Mouse (Mus musculus): Measurements from ENCODE around the gene Gm28047. TPM values are rescaled to one million over a fixed set of nuclear protein-coding genes. Genes with fewer than 3 reads are reported as not detected.

The Gm28047 gene
- polyA plus RNA-seq, 1 experiment from 2014 or later = not detected

GRCm38 (mm10) chr15:102516728-102517404 is 108.0 kb downstream of the Gm28047 start, which contains the start of gene Map3k12:
Gene Map3k12 (minus strand): TSS chr15:102517064.
- Histone ChIP-seq H3K27ac (ENCODE audit: low read length) (peak within 1 kb of the TSS; percentile 100), H3K4me2 (ENCODE audit: low read length) (peak within 1 kb of the TSS; percentile 91), H3K36me3 (ENCODE audit: control insufficient read depth, insufficient read depth, low read length) (peaks cover 4% of the 10 kb centered on the region), H3K9ac (ENCODE audit: low read depth, low read length) (peak within 1 kb of the TSS; percentile 90), H3K9me3 (replicated peaks; ENCODE audit: control insufficient read depth, low read length, poor library complexity, severe bottlenecking) (no peaks in the 10 kb centered on the region), H3K4me3 (ENCODE audit: low read depth, low read length) (peak within 1 kb of the TSS; percentile 69), H3K4me1 (ENCODE audit: control insufficient read depth, insufficient read depth, low read length) (peaks cover 44% of the 10 kb centered on the region), H3K27me3 (ENCODE audit: control insufficient read depth, insufficient read depth, low read depth, low read length) (no peaks in the 10 kb centered on the region)
- peak; percentile 16; the same call in 1 of the 2 replicates for ATAC-seq
- WGBS = under 1% methylated on average over 39 of the region's 43 CpGs

GRCm38 (mm10) chr15:102516293-102516692 is 108.6 kb downstream of the Gm28047 start:
- H3K9me3 ChIP-seq (replicated peaks; ENCODE audit: control insufficient read depth, low read length, poor library complexity, severe bottlenecking) = no peaks in the 10 kb centered on the region
- peaks cover 1% of the 10 kb centered on the region for H3K36me3 ChIP-seq (ENCODE audit: control insufficient read depth, insufficient read depth, low read length)
- H3K4me1 ChIP-seq (ENCODE audit: control insufficient read depth, insufficient read depth, low read length) = peaks cover 50% of the 10 kb centered on the region
- H3K27ac ChIP-seq (ENCODE audit: low read length) = peak overlapping the region; percentile 96
- peak overlapping the region; percentile 90 for H3K9ac ChIP-seq (ENCODE audit: low read depth, low read length)
- no peak for ATAC-seq
- no peaks in the 10 kb centered on the region for H3K27me3 ChIP-seq (ENCODE audit: control insufficient read depth, insufficient read depth, low read depth, low read length)
- 0% methylated on average over 12 of the region's 12 CpGs for WGBS
- peak overlapping the region; percentile 91 for H3K4me2 ChIP-seq (ENCODE audit: low read length)
- peak overlapping the region; percentile 69 for H3K4me3 ChIP-seq (ENCODE audit: low read depth, low read length)

- peaks cover 55% of the 10 kb centered on the region for H3K4me1 ChIP-seq (ENCODE audit: control insufficient read depth, insufficient read depth, low read length)
- peak overlapping the region; percentile 91 for H3K4me2 ChIP-seq (ENCODE audit: low read length)
- ATAC-seq = no peak
- 48% methylated on average over 4 of the region's 4 CpGs for WGBS
- H3K4me3 ChIP-seq (ENCODE audit: low read depth, low read length) = peak overlapping the region; percentile 69
- no peaks in the 10 kb centered on the region for H3K9me3 ChIP-seq (replicated peaks; ENCODE audit: control insufficient read depth, low read length, poor library complexity, severe bottlenecking)
- no peaks in the 10 kb centered on the region for H3K27me3 ChIP-seq (ENCODE audit: control insufficient read depth, insufficient read depth, low read depth, low read length)
- peak overlapping the region; percentile 90 for H3K9ac ChIP-seq (ENCODE audit: low read depth, low read length)
- H3K27ac ChIP-seq (ENCODE audit: low read length) = peak overlapping the region; percentile 96
- H3K36me3 ChIP-seq (ENCODE audit: control insufficient read depth, insufficient read depth, low read length) = no peaks in the 10 kb centered on the region
These were observed 109.1 kb downstream of the Gm28047 start for GRCm38 (mm10) chr15:102515791-102516190.

GRCm38 (mm10) chr15:102515261-102515660 is 109.6 kb downstream of the Gm28047 start:
- no peak overlapping the region for H3K9ac ChIP-seq (ENCODE audit: low read depth, low read length)
- WGBS = 87% methylated on average over 2 of the region's 2 CpGs
- peak overlapping the region; percentile 69 for H3K4me3 ChIP-seq (ENCODE audit: low read depth, low read length)
- H3K27ac ChIP-seq (ENCODE audit: low read length) = no peak overlapping the region
- peak overlapping the region; percentile 91 for H3K4me2 ChIP-seq (ENCODE audit: low read length)
- no peaks in the 10 kb centered on the region for H3K27me3 ChIP-seq (ENCODE audit: control insufficient read depth, insufficient read depth, low read depth, low read length)
- no peaks in the 10 kb centered on the region for H3K36me3 ChIP-seq (ENCODE audit: control insufficient read depth, insufficient read depth, low read length)
- peaks cover 56% of the 10 kb centered on the region for H3K4me1 ChIP-seq (ENCODE audit: control insufficient read depth, insufficient read depth, low read length)
- ATAC-seq = no peak
- H3K9me3 ChIP-seq (replicated peaks; ENCODE audit: control insufficient read depth, low read length, poor library complexity, severe bottlenecking) = no peaks in the 10 kb centered on the region

GRCm38 (mm10) chr15:102513004-102513403 is 111.9 kb downstream of the Gm28047 start:
- ATAC-seq = no peak
- Histone ChIP-seq H3K4me2 (ENCODE audit: low read length) (no peak overlapping the region), H3K27ac (ENCODE audit: low read length) (no peak overlapping the region), H3K9ac (ENCODE audit: low read depth, low read length) (no peak overlapping the region), H3K36me3 (ENCODE audit: control insufficient read depth, insufficient read depth, low read length) (peaks cover 3% of the 10 kb centered on the region; the same call in 1 of the 2 replicates), H3K27me3 (ENCODE audit: control insufficient read depth, insufficient read depth, low read depth, low read length) (no peaks in the 10 kb centered on the region), H3K4me3 (ENCODE audit: low read depth, low read length) (no peak overlapping the region), H3K9me3 (replicated peaks; ENCODE audit: control insufficient read depth, low read length, poor library complexity, severe bottlenecking) (no peaks in the 10 kb centered on the region), H3K4me1 (ENCODE audit: control insufficient read depth, insufficient read depth, low read length) (peaks cover 61% of the 10 kb centered on the region)
- 83% methylated on average over 3 of the region's 3 CpGs for WGBS

- 0 out of 2 replicates have a peak overlapping the region, but pooled peaks have one; percentile 94 for H3K27ac ChIP-seq (ENCODE audit: low read length)
- H3K4me2 ChIP-seq (ENCODE audit: low read length) = peak overlapping the region; percentile 10; the same call in 1 of the 2 replicates
- peak overlapping the region; percentile 87; the same call in 1 of the 2 replicates for H3K9ac ChIP-seq (ENCODE audit: low read depth, low read length)
- H3K36me3 ChIP-seq (ENCODE audit: control insufficient read depth, insufficient read depth, low read length) = peaks cover 5% of the 10 kb centered on the region; the same call in 1 of the 2 replicates
- ATAC-seq = no peak
- H3K27me3 ChIP-seq (ENCODE audit: control insufficient read depth, insufficient read depth, low read depth, low read length) = no peaks in the 10 kb centered on the region
- no peaks in the 10 kb centered on the region for H3K9me3 ChIP-seq (replicated peaks; ENCODE audit: control insufficient read depth, low read length, poor library complexity, severe bottlenecking)
- peaks cover 61% of the 10 kb centered on the region for H3K4me1 ChIP-seq (ENCODE audit: control insufficient read depth, insufficient read depth, low read length)
- no peak overlapping the region for H3K4me3 ChIP-seq (ENCODE audit: low read depth, low read length)
These were observed 112.4 kb downstream of the Gm28047 start for GRCm38 (mm10) chr15:102512471-102512870.

- Histone ChIP-seq H3K4me1 (ENCODE audit: control insufficient read depth, insufficient read depth, low read length) (peaks cover 61% of the 10 kb centered on the region), H3K27ac (ENCODE audit: low read length) (peak overlapping the region; percentile 94), H3K4me3 (ENCODE audit: low read depth, low read length) (no peak overlapping the region), H3K9me3 (replicated peaks; ENCODE audit: control insufficient read depth, low read length, poor library complexity, severe bottlenecking) (no peaks in the 10 kb centered on the region), H3K4me2 (ENCODE audit: low read length) (peak overlapping the region; percentile 81), H3K9ac (ENCODE audit: low read depth, low read length) (peak overlapping the region; percentile 87; the same call in 1 of the 2 replicates), H3K27me3 (ENCODE audit: control insufficient read depth, insufficient read depth, low read depth, low read length) (no peaks in the 10 kb centered on the region), H3K36me3 (ENCODE audit: control insufficient read depth, insufficient read depth, low read length) (peaks cover 6% of the 10 kb centered on the region; the same call in 1 of the 2 replicates)
- no peak for ATAC-seq
- 26% methylated on average over 5 of the region's 5 CpGs for WGBS
These were observed 112.9 kb downstream of the Gm28047 start for GRCm38 (mm10) chr15:102512010-102512409.

- H3K27ac ChIP-seq (ENCODE audit: low read length) = peak overlapping the region; percentile 94
- peak overlapping the region; percentile 70 for H3K4me3 ChIP-seq (ENCODE audit: low read depth, low read length)
- H3K4me1 ChIP-seq (ENCODE audit: control insufficient read depth, insufficient read depth, low read length) = peaks cover 61% of the 10 kb centered on the region
- 0 out of 2 replicates have a peak, but pooled peaks have one; percentile 22 for ATAC-seq
- H3K9me3 ChIP-seq (replicated peaks; ENCODE audit: control insufficient read depth, low read length, poor library complexity, severe bottlenecking) = no peaks in the 10 kb centered on the region
- H3K4me2 ChIP-seq (ENCODE audit: low read length) = peak overlapping the region; percentile 81
- H3K27me3 ChIP-seq (ENCODE audit: control insufficient read depth, insufficient read depth, low read depth, low read length) = no peaks in the 10 kb centered on the region
- 6% methylated on average over 6 of the region's 6 CpGs for WGBS
- peak overlapping the region; percentile 87 for H3K9ac ChIP-seq (ENCODE audit: low read depth, low read length)
- peaks cover 6% of the 10 kb centered on the region; the same call in 1 of the 2 replicates for H3K36me3 ChIP-seq (ENCODE audit: control insufficient read depth, insufficient read depth, low read length)
These were observed 113.5 kb downstream of the Gm28047 start for GRCm38 (mm10) chr15:102511285-102511833.
